Mouse (Mus musculus): ENCODE measurements at regions not wholly inside any gene's neighbourhood (a gene's known extent, or its start where the extent isn't known, plus 50 kb on each side); places are given as distances from the start of the nearest gene placed in this dataset.

DNA sequence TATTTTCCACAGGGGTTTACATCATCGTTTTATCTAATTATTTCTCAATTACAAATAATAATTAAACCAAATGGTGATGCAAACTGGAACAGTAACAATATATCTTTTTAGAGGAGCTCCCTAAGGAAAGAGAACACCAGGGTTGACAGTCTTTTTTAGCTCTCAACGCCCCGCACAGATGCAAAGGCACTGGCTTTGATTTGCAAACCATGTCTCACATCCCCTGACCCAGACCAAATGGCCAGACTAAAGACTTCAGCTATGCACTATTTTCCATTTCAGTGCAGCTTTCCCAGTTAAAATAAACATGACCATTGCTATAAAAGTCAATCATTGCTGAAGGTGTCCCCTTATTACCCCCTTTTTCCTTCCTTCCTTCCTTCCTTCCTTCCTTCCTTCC lies 730.6 kb downstream of the Slc4a3 start:
- in situ Hi-C loops (cut with MboI, MseI): no loop called here

DNA sequence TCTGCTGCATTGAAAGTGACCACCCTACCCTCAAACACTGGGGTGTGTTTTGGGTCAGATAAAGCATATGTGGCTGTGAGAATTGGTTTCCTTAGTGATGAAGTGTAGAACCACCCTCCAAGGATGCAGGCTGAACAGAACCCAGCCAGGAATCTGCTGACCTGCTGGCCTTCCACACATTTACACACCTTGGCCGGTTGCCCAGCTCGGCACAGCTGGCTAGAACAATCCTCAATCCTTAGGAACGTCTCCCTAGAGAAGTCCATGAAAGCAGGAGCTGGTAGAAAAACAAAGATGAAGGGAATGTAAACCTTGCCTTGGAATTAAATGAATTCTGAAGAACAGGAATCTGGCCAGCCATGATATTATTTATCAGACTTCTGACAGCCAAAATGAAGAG lies 737.3 kb downstream of the Slc4a3 start:
- in situ Hi-C loops (cut with MboI, MseI): no loop called here

DNA sequence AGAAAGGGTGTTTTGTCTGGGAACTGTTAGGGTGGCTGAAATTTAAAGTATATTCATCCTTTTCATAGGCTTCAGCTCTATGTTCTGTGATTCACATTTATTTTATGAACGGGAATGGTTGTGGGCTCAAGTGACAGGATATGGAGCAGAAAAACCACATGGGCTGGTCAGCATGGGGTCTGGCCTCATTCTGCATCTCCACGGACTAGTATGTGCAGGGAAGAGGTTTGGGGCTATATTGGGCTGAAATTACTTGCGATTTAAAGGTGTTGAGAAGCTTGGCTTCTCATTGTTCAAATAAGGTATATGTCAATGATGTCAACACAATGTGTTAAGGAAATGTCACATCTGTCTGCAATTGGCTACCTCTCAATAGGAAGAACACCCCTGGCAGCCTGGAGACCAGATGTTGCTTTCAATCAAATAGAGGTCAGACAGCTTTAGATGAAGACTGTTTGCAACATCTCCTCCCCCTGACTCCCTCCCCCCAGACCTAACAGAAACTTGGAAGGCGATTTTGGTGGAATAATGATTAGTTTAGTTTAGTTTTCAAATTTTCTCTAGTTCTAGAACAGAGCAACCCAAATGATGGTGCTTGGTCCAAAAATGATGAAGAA lies 777.0 kb downstream of the Slc4a3 start:
- in situ Hi-C loops (cut with MboI, MseI): no loop called here

DNA sequence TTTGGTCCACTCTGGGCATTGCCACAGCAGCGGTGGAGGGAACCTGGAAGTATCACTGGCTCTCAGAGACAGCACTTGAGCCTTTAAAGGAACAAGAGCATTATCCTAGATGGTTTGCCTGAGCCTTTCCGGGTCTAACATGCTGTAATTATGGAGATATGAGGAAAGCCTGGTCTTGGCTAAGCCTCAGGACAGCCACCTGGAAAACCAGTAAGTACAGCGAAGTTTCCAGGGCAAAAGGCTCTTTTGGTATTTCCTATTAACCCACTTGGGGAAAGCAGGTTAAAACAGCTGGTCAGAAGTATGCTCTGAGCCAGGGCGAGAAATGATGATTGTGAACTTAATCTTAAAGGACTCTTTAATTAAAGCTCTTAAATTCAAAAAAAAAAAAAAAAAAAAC lies 777.5 kb downstream of the Slc4a3 start:
- in situ Hi-C loops (cut with MboI, MseI): no loop called here

DNA sequence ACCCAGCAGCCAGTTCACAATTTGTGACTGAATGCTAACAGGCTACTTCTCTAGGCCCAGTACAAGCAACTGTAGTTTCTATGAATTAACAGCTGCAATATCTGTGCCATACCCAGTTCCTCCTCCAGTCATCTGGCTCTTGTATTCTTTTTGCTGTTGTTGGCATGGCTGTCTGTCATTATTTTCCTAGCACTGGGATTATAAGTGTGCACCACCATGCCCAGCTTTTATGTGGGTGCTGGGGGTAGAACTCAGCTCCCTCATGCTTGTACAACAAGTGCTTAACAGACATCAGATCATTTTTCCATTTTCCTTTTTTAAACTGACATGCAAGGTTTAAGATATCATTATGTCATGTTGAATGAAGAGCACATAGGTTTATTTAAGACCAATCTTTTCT lies 789.9 kb downstream of the Slc4a3 start:
- in situ Hi-C loops (cut with MboI, MseI): no loop called here

DNA sequence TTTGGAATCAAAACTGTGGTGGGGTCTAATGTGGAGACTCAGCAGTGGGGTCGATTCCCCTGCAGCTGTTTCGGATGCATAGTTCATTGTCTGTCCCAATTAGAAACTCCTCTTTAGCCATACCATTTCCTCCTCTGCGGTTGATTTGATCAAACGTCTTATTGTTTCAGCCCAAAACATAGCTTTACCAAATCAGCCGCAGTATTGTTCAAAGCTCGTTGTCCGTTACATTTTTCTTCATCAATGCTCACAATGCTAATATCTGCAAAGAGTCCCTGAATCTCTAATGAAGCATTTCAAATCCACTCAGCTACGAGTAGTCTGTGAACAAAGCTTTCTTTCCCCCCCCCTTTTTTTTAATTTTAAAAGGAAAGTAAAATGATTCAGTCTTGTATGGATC lies 816.0 kb downstream of the Slc4a3 start:
- in situ Hi-C loops (cut with MboI, MseI): no loop called here

DNA sequence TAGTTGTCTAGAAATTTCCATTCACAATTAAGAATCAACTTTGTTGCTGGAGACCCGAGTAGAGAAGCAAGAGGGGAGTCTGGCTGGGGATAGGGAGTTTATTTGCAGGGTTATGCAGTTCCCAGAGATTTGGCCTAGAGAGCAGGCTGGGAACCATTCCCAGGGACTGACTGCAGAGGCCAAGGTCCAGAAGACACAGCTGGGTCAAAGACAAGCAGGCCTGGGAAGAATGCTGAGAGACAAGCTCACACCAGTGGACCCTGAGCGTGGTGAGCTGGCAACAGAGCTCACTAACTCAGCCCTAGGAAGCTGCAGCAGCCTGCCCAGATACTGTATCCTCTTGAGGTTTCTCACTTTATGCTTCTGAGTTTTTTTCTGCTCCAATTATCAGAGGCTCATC lies 827.9 kb downstream of the Slc4a3 start:
- in situ Hi-C loops (cut with MboI, MseI): no loop called here

DNA sequence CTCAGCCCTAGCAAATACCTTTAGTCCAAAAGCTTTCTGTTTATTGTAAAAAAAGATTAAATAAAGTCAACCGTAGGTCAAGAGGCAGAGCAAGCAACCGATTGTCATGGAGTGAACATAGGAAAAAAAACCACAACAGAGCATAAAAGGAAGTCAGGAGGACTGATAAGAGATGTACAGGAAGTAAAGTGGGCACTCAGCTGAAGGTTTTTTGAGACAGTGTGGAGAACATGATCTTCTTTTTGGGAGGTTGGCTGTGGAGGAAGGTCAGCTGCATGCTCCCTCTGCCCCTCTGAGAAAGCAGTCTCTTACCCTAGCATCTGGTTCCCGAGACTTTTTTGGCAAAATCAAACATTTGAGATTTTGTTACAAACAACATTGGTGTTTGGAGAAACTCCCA lies 832.1 kb downstream of the Slc4a3 start:
- in situ Hi-C loops (cut with MboI, MseI): no loop called here

DNA sequence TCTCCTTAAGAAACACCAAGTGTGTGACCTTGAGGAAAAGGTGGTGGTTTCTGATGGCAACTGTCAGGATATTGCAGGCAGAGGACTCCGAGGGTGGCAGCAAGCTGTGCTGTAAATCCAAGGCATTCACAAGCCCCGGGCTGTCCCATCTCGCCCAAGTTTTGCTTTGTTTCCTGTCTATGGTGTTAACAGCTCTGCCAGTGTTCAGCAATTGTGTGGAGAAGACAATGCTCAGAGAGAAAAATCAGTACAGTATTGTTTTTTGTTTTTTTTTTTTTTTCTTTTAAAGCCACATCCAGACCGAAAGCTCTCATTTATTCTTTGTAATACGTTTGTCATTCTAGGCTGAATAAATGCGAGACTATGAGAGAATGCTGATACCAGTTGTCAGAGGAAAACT lies 846.5 kb downstream of the Slc4a3 start:
- in situ Hi-C loops (cut with MboI, MseI): no loop called here

DNA sequence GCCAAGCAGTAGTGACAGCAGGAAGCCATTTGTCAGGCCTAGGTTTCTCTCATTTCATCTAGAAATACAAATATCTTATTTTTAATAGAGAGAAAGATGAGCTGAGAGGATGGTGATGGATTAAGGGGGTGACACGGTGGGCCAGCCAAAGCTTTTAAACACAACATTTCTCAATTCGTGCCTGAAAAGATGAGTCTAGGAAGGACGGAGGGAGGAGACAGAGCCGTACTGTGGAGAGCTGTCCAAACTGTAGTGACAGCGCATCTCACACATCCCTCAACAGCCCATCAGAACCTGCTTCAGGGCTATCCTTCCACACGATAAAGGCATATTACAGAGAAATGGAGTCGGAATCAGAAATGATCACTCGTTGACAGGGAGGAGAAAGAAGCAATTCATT lies 848.0 kb downstream of the Slc4a3 start:
- in situ Hi-C loops (cut with MboI, MseI): no loop called here

DNA sequence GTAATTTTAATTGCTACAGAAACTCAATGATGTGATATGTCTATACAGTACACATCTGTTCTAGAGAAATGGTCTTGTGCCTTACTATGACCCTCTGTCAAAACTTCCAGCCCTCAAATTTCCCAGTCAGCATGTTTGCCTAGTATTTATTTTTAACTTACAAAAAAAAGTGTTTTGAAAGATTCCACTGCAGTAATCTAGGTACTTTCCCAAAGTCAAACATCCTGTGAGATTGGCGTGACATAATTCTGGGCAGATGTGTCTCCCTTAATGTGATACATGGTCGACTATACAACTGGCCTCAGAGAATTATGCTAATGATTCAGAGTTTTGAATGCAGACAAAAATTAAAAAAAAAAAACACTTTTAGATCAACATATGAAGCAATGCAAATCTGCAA lies 856.8 kb downstream of the Slc4a3 start:
- in situ Hi-C loops (cut with MboI, MseI): loop anchor here (10.0 kb wide), 1 partner anchor 508 kb away; no protein-coding TSS in a partner anchor

DNA sequence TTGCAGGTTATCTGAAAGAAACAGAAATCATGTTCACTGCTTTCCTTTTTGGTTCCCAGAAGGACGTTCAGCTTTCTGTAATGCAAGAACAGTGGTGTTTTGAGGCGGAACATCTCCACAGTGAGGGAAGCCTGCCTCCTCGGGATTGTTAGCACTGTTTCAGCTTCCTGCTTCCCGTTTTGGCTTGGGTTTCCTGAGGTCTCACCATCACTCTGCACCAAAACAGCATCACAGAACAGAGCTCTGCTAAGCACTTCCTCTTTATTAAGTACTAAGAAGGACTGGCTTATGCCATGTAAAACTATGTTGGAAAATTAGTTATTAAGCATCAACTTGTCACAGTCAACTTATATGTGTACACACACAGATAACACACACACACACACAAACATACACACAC lies 857.9 kb downstream of the Slc4a3 start:
- in situ Hi-C loops (cut with MboI, MseI): loop anchor here (10.0 kb wide), 1 partner anchor 509 kb away; no protein-coding TSS in a partner anchor

DNA sequence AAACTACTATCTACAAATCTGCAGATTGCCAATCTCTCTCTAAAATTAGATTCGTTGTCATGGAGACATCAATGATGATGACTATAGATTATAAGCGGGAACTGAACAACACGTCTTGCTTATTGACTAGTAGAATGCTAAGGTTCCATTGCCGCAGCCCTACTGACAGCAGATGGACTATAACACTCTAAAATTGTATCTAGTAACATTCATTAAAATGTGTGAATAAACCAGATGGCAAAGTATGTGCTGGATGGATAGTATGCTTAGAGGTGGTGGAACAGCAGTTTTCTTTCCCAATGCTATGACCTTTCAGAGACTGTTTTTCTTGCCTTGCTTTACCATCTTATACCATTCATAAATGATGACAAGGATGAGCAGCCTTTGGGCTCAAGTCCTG lies 864.7 kb downstream of the Slc4a3 start:
- in situ Hi-C loops (cut with MboI, MseI): no loop called here

DNA sequence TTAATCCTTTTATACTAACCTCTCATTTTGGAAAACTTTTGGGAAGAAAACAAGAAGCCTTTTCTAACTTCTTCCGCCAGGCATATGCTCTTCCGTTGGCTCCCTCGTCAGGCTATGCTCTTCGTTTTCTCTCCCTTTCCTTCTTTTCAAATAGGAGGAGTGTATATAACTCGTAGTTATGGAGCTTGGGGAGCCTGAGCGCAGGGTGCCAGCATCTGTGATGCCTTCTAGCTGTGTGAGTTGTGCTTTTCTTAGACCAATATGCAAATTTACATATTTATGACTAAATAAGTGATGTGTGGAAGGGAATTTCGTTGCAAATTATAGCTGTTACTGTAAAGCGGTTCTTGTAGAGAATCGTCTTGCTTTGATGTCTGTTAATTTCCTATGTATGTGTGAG lies 874.5 kb downstream of the Slc4a3 start:
- in situ Hi-C loops (cut with MboI, MseI): no loop called here

DNA sequence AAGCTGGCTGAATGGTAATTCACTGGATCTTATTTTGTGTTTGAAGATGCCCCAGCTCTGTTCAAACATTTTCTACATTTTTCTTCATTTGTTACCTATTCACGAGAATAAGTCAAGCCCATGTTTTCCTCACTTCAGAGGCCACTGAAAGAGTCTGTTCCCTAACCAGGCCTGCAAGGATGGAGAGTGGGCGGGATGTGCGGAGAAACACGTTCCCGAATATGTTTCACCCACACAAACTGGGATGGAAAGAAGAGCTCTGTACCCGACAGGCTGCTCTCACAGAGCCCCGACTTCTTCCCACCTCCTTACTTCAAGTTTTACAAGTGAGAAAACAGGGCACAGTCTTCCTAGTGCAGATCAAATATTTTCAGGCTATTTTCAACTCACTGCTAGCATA lies 881.4 kb downstream of the Slc4a3 start:
- in situ Hi-C loops (cut with MboI, MseI): no loop called here

DNA sequence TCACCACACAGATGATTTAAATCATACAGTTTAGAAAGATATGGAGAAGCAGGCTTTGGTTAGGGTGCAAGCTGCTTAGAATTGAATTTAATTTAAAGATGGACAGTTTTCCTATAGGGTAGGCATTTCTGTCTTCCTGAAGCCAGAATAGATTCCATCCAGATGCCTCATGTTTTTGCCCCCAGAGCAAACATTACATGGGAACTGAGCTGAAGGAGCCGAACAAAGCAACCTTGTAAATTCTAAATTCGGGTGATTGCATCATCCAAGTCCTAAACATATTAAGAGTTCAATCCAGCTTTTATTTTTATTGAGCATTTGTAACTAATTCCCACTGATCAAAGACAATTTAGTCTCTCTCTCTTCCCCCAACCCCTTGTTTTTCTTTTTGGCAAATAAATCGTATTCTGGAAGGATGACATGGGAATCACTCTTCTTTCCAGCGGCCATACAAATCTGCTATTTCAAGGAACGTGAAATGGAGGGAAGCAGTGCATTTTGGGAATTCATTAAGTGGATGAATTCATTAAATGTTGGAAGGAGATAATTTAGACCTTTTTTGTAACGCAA lies 884.1 kb downstream of the Slc4a3 start:
- in situ Hi-C loops (cut with MboI, MseI): no loop called here

DNA sequence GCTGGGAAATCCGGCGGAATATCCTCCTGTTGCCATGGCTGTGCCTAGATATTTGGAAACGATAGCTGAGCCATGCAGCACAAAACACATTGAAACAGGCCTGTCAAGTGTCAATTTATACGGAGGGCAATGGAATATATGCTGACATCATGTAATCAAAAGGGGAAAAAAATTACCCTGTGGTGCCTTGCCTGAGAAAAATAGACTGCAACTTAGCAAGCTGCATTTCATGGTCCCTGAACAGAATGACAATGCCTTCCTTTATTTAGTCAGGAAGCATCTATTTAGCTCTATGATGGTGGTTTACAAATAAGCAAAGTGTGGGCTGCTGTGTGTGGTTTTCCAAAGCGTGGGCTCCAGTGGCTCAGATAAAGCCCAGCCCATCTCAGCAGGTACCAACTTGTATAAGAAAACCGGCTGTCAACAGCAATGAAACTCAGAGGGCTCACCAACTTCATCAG lies 887.4 kb downstream of the Slc4a3 start:
- in situ Hi-C loops (cut with MboI, MseI): no loop called here

DNA sequence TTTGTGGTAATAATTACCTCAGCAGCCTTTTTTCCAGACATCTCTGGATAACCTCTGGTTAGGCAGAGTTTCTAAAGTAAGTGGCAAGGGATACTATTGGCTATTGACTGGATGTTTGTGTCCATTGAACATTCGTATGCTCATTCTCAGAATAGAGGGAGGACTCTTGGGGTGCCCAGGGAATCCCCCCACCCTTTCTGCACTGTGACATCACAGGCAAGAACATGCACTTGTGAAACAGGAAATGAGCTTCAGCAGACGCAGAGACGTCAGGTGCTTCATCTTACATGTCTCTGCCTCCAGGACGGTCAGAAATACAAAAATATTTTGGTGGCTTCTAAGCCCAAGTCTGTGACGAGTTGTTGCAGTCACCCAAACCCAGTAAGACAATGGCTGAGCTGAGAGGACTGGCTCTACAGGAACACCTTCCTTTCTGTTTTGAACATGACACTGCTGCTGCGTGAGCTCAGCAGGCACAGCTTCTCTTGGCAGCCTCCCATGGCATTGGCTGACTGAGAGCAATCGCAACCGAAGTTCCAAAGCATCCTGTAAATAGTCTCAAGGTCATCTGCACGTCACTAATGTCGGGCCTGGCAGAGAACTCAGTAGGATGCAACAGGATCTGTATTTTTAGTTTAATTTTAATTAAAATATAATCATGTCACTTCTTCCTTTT lies 904.6 kb downstream of the Slc4a3 start:
- in situ Hi-C loops (cut with MboI, MseI): no loop called here

DNA sequence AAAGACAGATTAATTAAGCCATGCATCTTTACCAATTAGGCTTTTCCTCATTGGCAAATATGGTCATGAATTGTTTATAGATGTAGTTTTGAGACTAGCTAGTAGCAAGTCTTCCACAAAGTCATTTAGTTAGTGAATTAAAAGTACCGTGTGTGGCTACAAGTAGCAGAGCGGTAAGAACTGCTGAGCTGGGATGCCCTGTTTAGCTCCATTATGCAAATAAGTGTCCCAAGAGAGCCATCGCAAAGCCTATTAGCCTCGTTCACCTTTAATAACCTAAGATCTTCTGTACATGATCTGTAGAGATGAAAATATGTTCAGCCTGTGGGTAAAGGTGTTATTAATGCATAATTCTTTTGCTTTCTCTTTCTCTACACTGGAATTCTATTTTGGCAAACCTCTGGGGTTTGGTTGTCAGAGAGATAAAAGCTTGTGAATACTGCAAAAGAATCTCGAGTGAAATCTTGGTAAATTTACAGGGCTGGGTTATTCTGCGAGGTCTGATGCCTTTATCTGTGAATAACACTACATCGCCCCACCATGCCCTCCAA lies 907.2 kb downstream of the Slc4a3 start:
- in situ Hi-C loops (cut with MboI, MseI): no loop called here

DNA sequence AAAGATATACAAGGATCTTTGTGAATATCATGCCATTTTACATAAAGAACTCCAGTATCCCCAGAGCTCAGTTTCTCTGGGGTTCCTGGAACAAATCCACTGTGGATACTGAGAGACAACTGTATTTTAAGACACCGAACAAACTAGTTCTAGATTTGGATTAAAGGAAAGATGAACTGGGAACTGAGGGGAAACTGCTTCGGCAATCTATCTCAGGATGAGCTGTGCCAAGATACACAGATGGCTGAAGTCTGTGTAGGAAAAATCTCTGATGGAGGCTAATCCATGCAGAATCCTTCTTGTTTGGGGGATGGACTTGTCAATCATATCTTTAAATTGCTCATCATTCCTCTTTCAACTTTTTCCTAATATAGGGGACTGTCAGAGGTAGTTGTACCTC lies 920.5 kb downstream of the Slc4a3 start:
- in situ Hi-C loops (cut with MboI, MseI): no loop called here

DNA sequence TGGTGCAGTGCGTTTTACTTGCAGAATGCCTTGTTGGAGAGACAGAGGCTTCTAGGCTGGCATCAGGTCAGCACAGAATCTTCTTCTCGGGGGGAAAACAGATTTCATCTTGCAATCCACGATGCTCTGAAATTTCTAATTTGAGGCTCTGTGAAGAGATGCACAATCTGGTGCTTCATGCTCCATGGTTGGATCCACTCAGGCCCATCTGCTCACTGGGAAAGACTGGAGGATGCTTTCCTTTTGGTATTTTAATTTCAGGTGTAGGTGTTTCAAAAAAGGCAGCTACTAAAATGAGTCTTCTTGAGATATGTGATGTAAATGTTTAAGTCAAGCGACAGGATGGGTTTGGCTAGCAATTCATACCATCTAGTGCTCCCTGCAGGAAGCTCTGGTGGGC lies 938.1 kb downstream of the Slc4a3 start:
- in situ Hi-C loops (cut with MboI, MseI): no loop called here

DNA sequence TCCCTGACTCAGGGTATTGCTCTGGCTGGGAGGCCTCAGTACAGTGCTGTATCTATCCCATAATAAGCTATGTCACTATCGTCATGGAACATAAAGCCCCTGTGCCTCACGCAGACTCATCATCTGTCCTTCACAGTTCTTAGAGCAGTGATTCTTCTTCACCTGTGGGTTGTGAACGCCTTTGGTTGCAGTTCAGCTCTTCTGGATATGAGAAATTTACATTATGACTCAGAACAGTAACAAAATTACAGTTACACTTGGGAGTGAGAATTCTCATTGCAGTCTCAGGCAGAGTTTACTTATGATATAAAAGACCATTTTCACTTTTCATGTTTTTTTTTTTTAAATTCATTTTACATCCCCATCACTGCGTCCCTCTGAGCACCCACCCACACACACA lies 941.4 kb downstream of the Slc4a3 start:
- in situ Hi-C loops (cut with MboI, MseI): no loop called here

All from T-helper 1 cell (primary cell).